Mouse (Mus musculus) neural tube, embryonic 14.5 days (tissue): Measurements from ENCODE around the gene Eif4enif1. TPM values are rescaled to one million over a fixed set of nuclear protein-coding genes. Genes with fewer than 3 reads are reported as not detected.

Source experiments
- ATAC-seq: fragments of 200-750 bp; cut with Nextera tagmentation; 2 replicates; pipeline ENCODE4 v1.8.0; 2017; ENCODE audit warnings: low read depth, mild to moderate bottlenecking, moderate TSS enrichment, moderate library complexity
- H3K27ac ChIP-seq: fragments of 300-500 bp; sonication (generic); 2 replicates; pipeline ENCODE4 v1.5.1; 2014; ENCODE audit warnings: low read depth, mild to moderate bottlenecking, control low read depth, low read length, moderate library complexity, mixed read lengths
- H3K27me3 ChIP-seq: fragments of 300-500 bp; sonication (generic); 2 replicates; pipeline ENCODE4 v1.6.1; 2014; ENCODE audit warnings: low read length; ENCODE audit not compliant: control insufficient read depth, insufficient read depth
- H3K36me3 ChIP-seq: fragments of 300-500 bp; sonication (generic); 2 replicates; pipeline ENCODE4 v1.6.1; 2014; ENCODE audit warnings: low read length, mixed read lengths; ENCODE audit not compliant: control insufficient read depth, insufficient read depth
- H3K4me1 ChIP-seq: fragments of 300-500 bp; sonication (generic); 2 replicates; pipeline ENCODE4 v1.6.1; 2014; ENCODE audit warnings: low read length; ENCODE audit not compliant: control insufficient read depth, insufficient read depth
- H3K4me2 ChIP-seq: fragments of 300-500 bp; sonication (generic); 2 replicates; pipeline ENCODE4 v1.6.1; 2014; ENCODE audit warnings: mild to moderate bottlenecking, low read depth, low read length, control low read depth
- H3K4me3 ChIP-seq: fragments of 300-500 bp; sonication (generic); 2 replicates; pipeline ENCODE4 v1.5.1; 2014; ENCODE audit warnings: low read depth, low read length, control low read depth, mixed read lengths
- H3K9ac ChIP-seq: fragments of 300-500 bp; sonication (generic); replicated peaks from 2 replicates; pipeline ENCODE4 v1.6.1; 2014; ENCODE audit warnings: low read depth, mild to moderate bottlenecking, control low read depth, low read length, mixed read lengths
- H3K9me3 ChIP-seq: fragments of 300-500 bp; sonication (generic); 2 replicates; pipeline ENCODE4 v1.6.1; 2016; ENCODE audit warnings: low read length; ENCODE audit not compliant: control insufficient read depth
- WGBS: fragments of 180-500 bp; shearing (Covaris S2); extraction: QIAGEN DNeasy Blood & Tissue Kit; methylation state at CpG from one replicate; pipeline ENCODE4 v1.1.7; 2014; 5-methylcytosine and 5-hydroxymethylcytosine counted together
- polyA plus RNA-seq: library from polyadenylated mRNA; unstranded; fragments of >200 nt; fragmentation: Nextera tagmentation; extraction: Ambion mirVana; gene quantifications from 2 replicates; pipeline ENCODE4 v1.2.1, GENCODE M21; 2014

Gene Eif4enif1
- polyA plus RNA-seq, 1 experiment from 2014 or later: 64.5 TPM

DNA sequence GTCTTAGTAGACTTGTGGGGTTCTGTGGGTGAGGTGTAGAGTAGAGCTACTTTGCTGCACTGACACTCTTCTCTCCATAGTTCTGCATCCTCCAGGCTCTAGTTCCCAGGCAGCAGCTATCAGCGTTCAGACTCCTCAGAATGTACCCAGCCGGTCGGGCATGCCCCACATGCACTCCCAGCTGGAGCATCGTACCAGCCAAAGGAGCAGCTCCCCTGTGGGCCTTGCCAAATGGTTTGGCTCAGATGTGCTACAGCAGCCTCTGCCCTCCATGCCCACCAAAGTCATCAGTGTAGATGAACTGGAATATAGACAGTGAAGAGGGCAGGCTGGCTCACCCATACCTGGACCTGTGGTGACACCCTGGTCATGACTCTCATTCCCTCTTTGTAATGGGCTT lies 41.6 kb downstream of the Eif4enif1 start:
- Histone ChIP-seq H3K4me1 (no peaks in the 10 kb centered on the region), H3K9me3 (no peaks in the 10 kb centered on the region), H3K9ac (no peak overlapping the region), H3K4me3 (no peak overlapping the region), H3K36me3 (peaks cover 57% of the 10 kb centered on the region), H3K27ac (no peak overlapping the region), H3K27me3 (no peaks in the 10 kb centered on the region), H3K4me2 (no peak overlapping the region)
- WGBS: 75% methylated on average over 4 of the region's 4 CpGs
- no peak for ATAC-seq

DNA sequence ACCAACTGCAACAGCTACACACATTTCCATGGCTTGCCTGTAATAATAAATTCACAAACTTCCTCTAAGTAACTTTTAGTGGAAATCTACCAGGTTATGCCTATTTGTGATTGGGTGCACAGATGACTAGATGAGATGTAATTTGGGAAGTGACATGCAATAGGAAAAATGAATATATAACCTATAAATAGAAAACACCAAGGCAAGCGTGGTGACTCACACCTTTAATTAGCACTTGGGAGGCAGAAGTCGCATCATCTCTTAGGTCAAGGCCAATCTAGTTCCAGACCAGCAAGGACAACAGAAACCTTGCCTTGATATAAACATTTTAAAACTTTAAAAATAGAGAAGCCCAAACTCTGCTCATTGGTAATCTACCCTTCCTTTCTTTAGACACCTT lies 45.2 kb downstream of the Eif4enif1 start:
- Histone ChIP-seq H3K27ac (no peak overlapping the region), H3K9ac (no peak overlapping the region), H3K27me3 (no peaks in the 10 kb centered on the region), H3K4me1 (no peaks in the 10 kb centered on the region), H3K9me3 (no peaks in the 10 kb centered on the region), H3K4me3 (no peak overlapping the region), H3K4me2 (no peak overlapping the region), H3K36me3 (peaks cover 61% of the 10 kb centered on the region)
- no peak for ATAC-seq
- WGBS: 97% methylated on average over 2 of the region's 2 CpGs

DNA sequence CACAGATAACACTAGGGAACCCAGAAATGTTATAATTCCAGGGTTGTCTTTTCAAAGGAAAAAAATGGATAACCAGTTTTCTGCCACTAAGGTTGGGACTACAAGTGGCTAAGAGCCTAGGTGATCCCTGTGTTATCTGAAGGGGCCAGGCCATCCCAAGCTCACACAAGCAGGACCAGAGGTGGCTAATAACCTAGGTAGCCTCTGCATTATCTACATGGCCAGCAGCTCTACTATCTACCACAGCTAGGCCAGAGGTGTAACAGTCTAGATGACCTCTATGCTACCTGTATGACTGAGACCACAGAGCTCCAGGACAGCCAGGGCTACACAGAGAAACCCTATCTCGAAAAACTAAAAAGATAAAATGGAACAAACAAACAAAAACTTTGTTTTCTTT lies 57.3 kb downstream of the Eif4enif1 start:
- H3K36me3 ChIP-seq: peaks cover 46% of the 10 kb centered on the region
- WGBS: 100% methylated on average over 1 of the region's 1 CpGs
- no peak overlapping the region for H3K4me2 ChIP-seq
- H3K4me1 ChIP-seq: peaks cover 7% of the 10 kb centered on the region
- no peaks in the 10 kb centered on the region for H3K9me3 ChIP-seq
- H3K27me3 ChIP-seq: no peaks in the 10 kb centered on the region
- H3K27ac ChIP-seq: no peak overlapping the region
- no peak overlapping the region for H3K9ac ChIP-seq
- ATAC-seq: no peak
- H3K4me3 ChIP-seq: no peak overlapping the region

DNA sequence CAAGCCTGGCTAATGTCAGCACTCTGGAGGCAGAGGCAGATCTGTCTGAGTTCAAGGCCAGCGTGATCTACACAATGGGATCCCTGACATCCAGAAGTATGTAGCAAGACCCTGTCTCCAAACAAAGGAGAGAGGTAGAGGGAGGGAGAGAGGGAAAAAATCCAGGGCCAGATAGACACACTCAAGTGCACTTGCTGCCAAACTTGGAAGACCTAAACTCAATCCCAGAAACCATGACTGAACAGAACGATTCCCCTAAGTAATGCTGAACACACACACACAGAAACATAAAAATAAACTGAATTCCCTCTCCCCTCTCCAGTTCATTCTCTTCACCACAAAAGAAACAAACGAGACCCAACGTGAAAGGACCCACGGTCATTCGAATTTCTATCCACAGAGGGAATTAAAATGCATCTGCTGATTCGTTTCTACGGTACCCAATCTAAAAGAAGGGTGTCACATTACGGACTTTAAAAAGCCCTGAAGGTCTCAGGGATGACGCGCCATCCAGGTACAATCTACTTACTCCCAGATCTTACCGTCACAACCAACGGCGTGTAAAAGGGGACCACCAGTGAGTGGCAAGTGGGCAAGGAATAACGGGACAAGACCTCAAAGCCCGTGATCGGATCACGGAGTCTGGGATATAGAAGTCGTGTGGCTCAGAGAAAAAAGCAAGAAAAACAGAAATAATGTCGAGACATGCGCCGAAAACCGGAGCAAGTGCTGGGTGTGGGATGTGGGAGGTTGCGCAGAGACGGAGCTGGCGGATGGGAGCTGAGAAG lies 63.3 kb downstream of the Eif4enif1 start:
- Histone ChIP-seq H3K4me2 (peak overlapping the region; percentile 73), H3K9ac (peak overlapping the region; percentile 96), H3K27ac (peak overlapping the region; percentile 89), H3K9me3 (no peaks in the 10 kb centered on the region), H3K36me3 (peaks cover 23% of the 10 kb centered on the region), H3K4me1 (peaks cover 16% of the 10 kb centered on the region), H3K27me3 (no peaks in the 10 kb centered on the region), H3K4me3 (peak overlapping the region; percentile 91)
- WGBS: 1% methylated on average over 26 of the region's 26 CpGs
- peak; percentile 8; the same call in 1 of the 2 replicates for ATAC-seq

DNA sequence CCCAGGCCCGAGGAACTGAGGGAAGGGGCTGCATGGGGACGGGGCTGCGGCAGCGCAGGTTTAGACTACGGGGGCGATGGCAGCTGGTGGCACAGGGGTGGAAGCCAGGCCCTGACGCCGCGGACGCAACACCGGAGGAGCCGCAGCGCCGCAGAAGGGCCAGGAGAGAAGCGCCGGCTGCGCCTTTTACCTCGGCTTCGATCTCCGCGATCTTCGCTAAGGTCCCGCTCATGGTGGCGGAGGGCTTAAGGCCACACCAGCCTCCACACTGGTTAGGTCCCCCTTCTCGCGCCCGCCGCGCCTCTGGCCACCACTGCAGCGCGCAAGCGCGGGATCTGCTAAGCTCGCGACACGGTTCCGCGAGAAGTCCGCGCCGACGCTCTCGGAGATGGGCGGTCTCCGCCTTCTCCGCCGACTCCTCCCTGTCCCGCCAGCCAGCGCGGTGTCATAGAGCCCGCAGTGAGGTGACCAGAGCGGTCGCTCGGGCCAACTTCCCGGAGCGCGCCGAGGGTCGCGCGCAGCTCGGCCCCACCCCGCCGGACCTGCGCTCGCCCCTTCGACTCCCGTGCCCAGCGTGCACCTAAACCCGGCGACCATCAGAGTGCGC lies 64.0 kb downstream of the Eif4enif1 start, which contains the start of gene Drg1:
TSS of gene Drg1 (minus strand) at position 337 of the 607 bp plus-strand sequence.
- H3K36me3 ChIP-seq: peaks cover 21% of the 10 kb centered on the region
- H3K9ac ChIP-seq: peak within 1 kb of the TSS; percentile 96
- H3K27ac ChIP-seq: peak within 1 kb of the TSS; percentile 89
- WGBS: 0% methylated on average over 66 of the region's 72 CpGs
- ATAC-seq: peak; percentile 99
- H3K4me2 ChIP-seq: peak within 1 kb of the TSS; percentile 73
- H3K9me3 ChIP-seq: no peaks in the 10 kb centered on the region
- H3K4me3 ChIP-seq: peak within 1 kb of the TSS; percentile 91
- H3K27me3 ChIP-seq: no peaks in the 10 kb centered on the region
- H3K4me1 ChIP-seq: peaks cover 16% of the 10 kb centered on the region

DNA sequence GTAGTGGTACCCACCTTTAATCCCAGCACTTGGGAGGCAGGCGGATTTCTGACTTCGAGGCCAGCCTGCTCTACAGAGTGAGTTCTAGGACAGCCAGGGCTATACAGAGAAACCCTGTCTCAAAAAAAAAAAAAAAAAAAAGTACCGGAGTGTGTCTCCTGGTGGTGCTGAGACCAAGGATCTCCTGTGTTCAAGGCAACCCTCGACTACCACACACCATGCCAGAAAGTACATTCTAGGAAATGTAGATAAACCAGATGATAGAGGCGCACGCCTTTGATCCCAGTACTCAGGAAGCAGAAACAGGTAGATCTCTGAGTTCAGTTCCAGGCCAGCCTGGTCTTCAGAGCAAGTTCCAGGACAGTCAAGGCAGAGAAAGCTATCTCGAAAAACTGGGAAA lies 64.9 kb downstream of the Eif4enif1 start:
- H3K36me3 ChIP-seq: peaks cover 14% of the 10 kb centered on the region
- H3K4me1 ChIP-seq: peaks cover 16% of the 10 kb centered on the region
- H3K9me3 ChIP-seq: no peaks in the 10 kb centered on the region
- no peaks in the 10 kb centered on the region for H3K27me3 ChIP-seq
- peak overlapping the region; percentile 96; the same call in 1 of the 2 replicates for H3K9ac ChIP-seq
- peak overlapping the region; percentile 89 for H3K27ac ChIP-seq
- ATAC-seq: no peak
- 57% methylated on average over 7 of the region's 7 CpGs for WGBS
- H3K4me2 ChIP-seq: peak overlapping the region; percentile 73
- peak overlapping the region; percentile 91 for H3K4me3 ChIP-seq

DNA sequence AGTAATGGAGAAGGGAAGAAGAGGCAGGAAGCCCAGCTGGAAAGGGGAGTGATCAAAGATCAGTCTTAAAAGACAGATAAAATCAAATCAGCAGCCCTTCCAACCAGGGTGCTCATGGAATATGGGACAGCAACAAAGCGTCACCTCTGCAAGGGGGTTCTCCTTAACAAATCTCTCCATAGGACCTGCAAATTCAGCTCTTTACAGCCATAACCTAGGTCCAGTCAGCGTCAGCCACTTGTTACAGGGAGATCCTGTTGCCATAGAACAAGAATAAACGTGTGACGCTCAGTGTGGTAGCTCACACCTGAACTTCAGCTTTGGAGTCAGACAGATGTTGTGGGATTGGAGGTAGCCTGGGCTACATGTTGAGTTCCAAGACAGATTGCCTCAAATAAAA lies 67.0 kb downstream of the Eif4enif1 start:
- Histone ChIP-seq H3K4me1 (peaks cover 12% of the 10 kb centered on the region), H3K36me3 (no peaks in the 10 kb centered on the region), H3K9me3 (no peaks in the 10 kb centered on the region), H3K27me3 (no peaks in the 10 kb centered on the region), H3K4me2 (no peak overlapping the region), H3K4me3 (no peak overlapping the region), H3K27ac (no peak overlapping the region), H3K9ac (no peak overlapping the region)
- ATAC-seq: no peak
- 44% methylated on average over 4 of the region's 4 CpGs for WGBS

DNA sequence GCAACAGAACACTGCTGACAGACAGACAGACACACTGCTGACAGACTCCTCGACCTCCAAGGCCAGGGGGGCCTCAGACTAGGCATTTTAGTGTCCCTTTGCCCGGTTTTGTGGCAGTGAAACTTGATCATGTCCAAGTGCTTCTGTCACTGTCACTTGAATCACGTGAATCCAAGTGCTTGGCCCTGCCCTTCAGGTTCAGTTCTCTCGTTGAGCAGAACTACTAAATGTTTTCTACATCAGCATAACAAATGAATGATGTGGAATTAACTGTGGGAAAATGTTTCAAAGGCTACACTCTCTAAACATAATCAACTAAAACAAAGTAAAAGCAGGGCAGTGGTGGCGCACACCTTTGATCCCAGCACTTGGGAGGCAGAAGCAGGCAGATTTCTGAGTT lies 76.2 kb downstream of the Eif4enif1 start:
- H3K9me3 ChIP-seq: no peaks in the 10 kb centered on the region
- no peaks in the 10 kb centered on the region for H3K4me1 ChIP-seq
- no peaks in the 10 kb centered on the region for H3K36me3 ChIP-seq
- WGBS: 69% methylated on average over 5 of the region's 5 CpGs
- H3K27me3 ChIP-seq: no peaks in the 10 kb centered on the region
- H3K9ac ChIP-seq: no peak overlapping the region
- H3K4me2 ChIP-seq: no peak overlapping the region
- H3K27ac ChIP-seq: no peak overlapping the region
- H3K4me3 ChIP-seq: no peak overlapping the region
- ATAC-seq: no peak

DNA sequence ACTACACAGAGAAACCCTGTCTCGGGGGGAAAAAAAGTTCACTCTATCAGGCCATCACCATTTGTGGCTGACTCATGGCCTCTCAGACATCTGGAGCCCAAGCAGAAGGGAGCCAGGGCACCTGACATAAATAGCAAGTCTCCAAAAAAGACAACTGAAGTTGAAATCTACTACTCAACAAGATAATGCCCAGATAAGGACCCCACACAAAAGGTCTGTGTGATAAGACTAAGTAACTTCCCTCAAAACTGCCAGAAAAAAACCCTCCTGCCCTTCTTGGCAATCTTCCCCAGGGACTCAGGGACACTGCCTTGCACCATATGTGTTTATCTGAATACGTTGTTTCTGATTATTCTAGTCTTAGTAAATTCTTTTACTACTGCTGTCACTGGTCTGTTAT lies 77.5 kb downstream of the Eif4enif1 start:
- Histone ChIP-seq H3K4me2 (no peak overlapping the region), H3K4me1 (no peaks in the 10 kb centered on the region), H3K9ac (no peak overlapping the region), H3K27ac (no peak overlapping the region), H3K9me3 (no peaks in the 10 kb centered on the region), H3K4me3 (no peak overlapping the region), H3K36me3 (no peaks in the 10 kb centered on the region), H3K27me3 (no peaks in the 10 kb centered on the region)
- ATAC-seq: no peak
- WGBS: 83% methylated on average over 2 of the region's 2 CpGs
